Mouse (Mus musculus) heart, postnatal 0 days (tissue): ENCODE measurements around the gene Rgs11.

Experiments used
- CTCF ChIP-seq: IDR thresholded peaks from 2 replicates; pipeline ENCODE4 v1.5.1; 2016; ENCODE audit warnings: antibody characterized with exemption, control low read depth, low read depth
- EP300 ChIP-seq: IDR thresholded peaks from 2 replicates; pipeline ENCODE4 v1.6.1; 2016; ENCODE audit warnings: antibody characterized with exemption, low read depth

DNA sequence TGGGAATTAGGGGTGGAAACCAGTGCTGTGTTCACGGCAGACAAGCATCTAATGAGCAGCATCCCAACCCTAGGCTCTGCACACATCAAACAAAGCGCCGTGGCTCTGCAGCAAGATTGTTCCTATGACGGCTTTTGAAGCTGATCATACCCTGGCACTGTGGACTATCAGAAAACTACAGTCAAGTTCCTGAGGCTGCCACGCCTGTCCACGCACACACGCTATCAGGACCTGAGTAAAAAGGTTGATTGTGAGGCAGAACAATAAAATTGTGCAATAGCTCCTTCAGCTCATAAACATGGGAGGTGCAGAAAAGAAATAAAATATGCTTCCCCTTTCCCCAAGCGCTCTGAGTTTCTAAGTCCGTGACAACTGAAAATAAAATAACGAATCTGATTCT, 34.9 kb downstream of the Rgs11 start:
- TF ChIP-seq CTCF: no peak
- TF ChIP-seq EP300: no peak
